Mouse (Mus musculus) heart, embryonic 16.5 days (tissue): Measurements from ENCODE around the gene Phkg1. TPM values are rescaled to one million over a fixed set of nuclear protein-coding genes. Genes with fewer than 3 reads are reported as not detected.
"Not testable (repeated sequence)": the region's sequence is repeated elsewhere in the genome, so short reads cannot be mapped to it uniquely, and the experiment has no call there.

ENCODE experiments used
- ATAC-seq: fragments of 200-750 bp; cut with Nextera tagmentation; replicated peaks from 2 replicates; pipeline ENCODE4 v1.8.0; 2017; ENCODE audit warnings: moderate number of reproducible peaks; ENCODE audit not compliant: insufficient read depth, low FRiP score; ENCODE audit errors: extremely low read depth
- H3K27ac ChIP-seq: fragments of 300-500 bp; sonication (generic); 2 replicates; pipeline ENCODE4 v1.5.1; 2014; ENCODE audit warnings: mild to moderate bottlenecking, low read length, control low read depth, moderate library complexity
- H3K27me3 ChIP-seq: fragments of 300-500 bp; sonication (generic); 2 replicates; pipeline ENCODE4 v1.6.1; 2014; ENCODE audit warnings: low read length, mixed read lengths; ENCODE audit not compliant: control insufficient read depth, insufficient read depth
- H3K36me3 ChIP-seq: fragments of 300-500 bp; sonication (generic); 2 replicates; pipeline ENCODE4 v1.6.1; 2014; ENCODE audit not compliant: control insufficient read depth, insufficient read depth
- H3K4me1 ChIP-seq: fragments of 300-500 bp; sonication (generic); 2 replicates; pipeline ENCODE4 v1.6.1; 2014; ENCODE audit warnings: low read length, mixed read lengths; ENCODE audit not compliant: control insufficient read depth, insufficient read depth
- H3K4me2 ChIP-seq: fragments of 300-500 bp; sonication (generic); 2 replicates; pipeline ENCODE4 v1.6.1; 2014; ENCODE audit warnings: low read depth, mild to moderate bottlenecking, control low read depth, low read length
- H3K4me3 ChIP-seq: fragments of 300-500 bp; sonication (generic); 2 replicates; pipeline ENCODE4 v1.5.1; 2014; ENCODE audit warnings: mild to moderate bottlenecking, control low read depth, low read length
- H3K9ac ChIP-seq: fragments of 300-500 bp; sonication (generic); 2 replicates; pipeline ENCODE4 v1.6.1; 2014; ENCODE audit warnings: low read length, control low read depth
- H3K9me3 ChIP-seq: fragments of 300-500 bp; sonication (generic); replicated peaks from 2 replicates; pipeline ENCODE4 v1.6.1; 2016; ENCODE audit warnings: low read length; ENCODE audit not compliant: control insufficient read depth
- WGBS: fragments of 180-500 bp; shearing (Covaris S2); extraction: QIAGEN DNeasy Blood & Tissue Kit; methylation state at CpG from one replicate; pipeline ENCODE4 v1.1.7; 2014; 5-methylcytosine and 5-hydroxymethylcytosine counted together
- polyA plus RNA-seq: library from polyadenylated mRNA; unstranded; fragments of >200 nt; fragmentation: Nextera tagmentation; extraction: Ambion mirVana; gene quantifications from 2 replicates; pipeline ENCODE4 v1.2.1, GENCODE M21; 2015

The Phkg1 gene
- polyA plus RNA-seq, 1 experiment from 2014 or later = 2.2 TPM

DNA sequence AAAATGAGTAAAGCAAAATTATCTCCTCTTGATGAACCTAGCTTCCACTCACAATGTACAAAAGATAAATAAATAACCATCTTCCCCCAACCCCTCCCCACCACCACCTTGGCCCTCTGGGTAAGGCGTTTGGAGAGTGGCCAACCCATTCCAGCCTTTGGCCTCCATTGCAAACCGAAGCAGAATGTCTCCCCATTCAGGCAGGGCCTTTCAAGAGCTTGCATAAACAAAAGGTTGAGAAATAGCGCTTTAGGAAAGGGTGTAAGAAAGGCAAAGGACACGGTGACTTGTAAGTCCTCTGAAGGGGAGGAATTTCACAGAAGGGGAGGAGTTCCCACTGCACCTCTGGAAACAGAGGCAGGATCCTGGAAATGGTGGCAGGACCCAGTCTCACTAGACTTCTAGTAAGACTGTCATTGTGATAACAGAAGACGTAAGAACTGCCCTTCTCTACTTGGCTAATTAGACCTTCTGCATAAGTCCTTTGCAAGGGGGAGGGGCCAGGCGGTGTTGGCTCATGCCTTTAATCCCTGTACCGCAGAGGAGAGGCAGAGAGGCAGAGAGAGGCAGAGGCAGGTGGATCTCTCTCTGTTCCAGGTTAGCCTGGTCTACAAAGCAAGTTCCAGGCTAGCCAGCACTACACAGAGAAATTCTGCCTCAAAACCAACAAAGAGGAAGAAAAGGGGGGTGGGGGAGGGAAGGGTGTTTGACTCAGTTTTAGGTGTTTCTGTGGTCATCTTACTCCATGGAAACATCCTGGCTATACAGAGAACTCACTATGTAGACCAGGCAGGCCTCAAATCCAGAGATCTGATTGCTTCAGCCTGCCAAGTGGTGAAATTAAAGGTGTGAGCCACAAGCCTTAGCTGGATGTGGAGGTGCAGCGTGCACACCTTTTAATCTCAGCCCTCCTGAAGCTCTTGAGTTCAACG, 31.8 kb upstream of the Phkg1 start:
- Histone ChIP-seq H3K4me3 (no peak overlapping the region), H3K9ac (no peak overlapping the region), H3K4me1 (no peaks in the 10 kb centered on the region), H3K9me3 (no peaks in the 10 kb centered on the region), H3K36me3 (no peaks in the 10 kb centered on the region), H3K27ac (no peak overlapping the region), H3K27me3 (no peaks in the 10 kb centered on the region), H3K4me2 (no peak overlapping the region)
- no peak for ATAC-seq
- WGBS = 48% methylated on average over 9 of the region's 9 CpGs

DNA sequence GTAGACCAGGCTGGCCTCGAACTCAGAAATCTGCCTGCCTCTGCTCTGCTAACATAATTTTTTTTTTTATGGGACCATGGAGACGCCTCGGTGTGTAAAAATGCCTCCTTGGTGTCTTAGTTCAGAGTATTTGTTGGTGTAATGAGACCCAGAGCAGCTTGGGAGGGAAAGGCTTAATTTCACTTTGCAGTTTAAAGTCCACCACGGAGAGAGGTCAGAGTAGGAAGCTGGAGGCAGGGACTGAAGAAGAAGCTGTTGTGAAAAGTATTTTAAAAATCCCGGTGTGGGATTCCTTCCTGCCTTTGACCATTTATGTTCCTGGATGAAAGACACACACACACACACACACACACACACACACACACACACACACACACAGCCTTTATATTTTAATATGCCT, 27.6 kb upstream of the Phkg1 start:
- no peak overlapping the region for H3K27ac ChIP-seq
- H3K9me3 ChIP-seq = no peaks in the 10 kb centered on the region
- H3K4me3 ChIP-seq = no peak overlapping the region
- no peak overlapping the region for H3K9ac ChIP-seq
- H3K4me1 ChIP-seq = no peaks in the 10 kb centered on the region
- no peak overlapping the region for H3K4me2 ChIP-seq
- no peaks in the 10 kb centered on the region for H3K27me3 ChIP-seq
- ATAC-seq = no peak
- no peaks in the 10 kb centered on the region for H3K36me3 ChIP-seq
- WGBS = 74% methylated on average over 5 of the region's 5 CpGs

DNA sequence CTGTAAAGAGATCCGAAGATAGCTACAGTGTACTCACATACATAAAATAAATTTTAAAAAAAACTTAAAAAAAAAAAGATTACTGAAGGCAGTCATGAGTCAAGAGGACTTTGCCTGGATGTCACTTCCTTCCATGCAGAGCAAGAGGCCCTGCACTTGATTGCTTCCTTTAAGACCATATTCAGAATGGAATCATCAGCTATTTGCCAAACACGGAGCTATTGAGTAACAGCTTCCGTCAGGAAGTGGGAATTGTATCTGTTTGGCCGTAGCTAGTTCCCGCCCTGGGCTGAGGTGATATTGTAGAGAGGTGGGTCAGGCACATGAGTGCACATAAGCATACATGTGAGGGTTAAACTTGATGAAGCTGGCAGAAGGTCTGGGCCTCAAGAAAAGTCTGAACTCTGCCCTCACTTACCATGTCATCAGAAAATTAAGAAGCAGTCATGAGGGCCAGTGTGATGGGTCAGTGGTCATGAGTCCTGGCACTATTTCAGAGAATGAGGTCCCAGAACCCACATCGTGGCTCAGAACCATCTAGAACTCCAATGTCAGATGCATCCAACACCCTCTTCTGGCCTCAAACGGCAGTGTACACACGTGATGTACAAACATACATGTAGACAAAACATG, 26.6 kb upstream of the Phkg1 start:
- Histone ChIP-seq H3K4me1 (no peaks in the 10 kb centered on the region), H3K4me2 (no peak overlapping the region), H3K4me3 (no peak overlapping the region), H3K9me3 (no peaks in the 10 kb centered on the region), H3K27me3 (no peaks in the 10 kb centered on the region), H3K27ac (no peak overlapping the region), H3K36me3 (no peaks in the 10 kb centered on the region), H3K9ac (no peak overlapping the region)
- no peak for ATAC-seq
- 85% methylated on average over 8 of the region's 8 CpGs for WGBS

DNA sequence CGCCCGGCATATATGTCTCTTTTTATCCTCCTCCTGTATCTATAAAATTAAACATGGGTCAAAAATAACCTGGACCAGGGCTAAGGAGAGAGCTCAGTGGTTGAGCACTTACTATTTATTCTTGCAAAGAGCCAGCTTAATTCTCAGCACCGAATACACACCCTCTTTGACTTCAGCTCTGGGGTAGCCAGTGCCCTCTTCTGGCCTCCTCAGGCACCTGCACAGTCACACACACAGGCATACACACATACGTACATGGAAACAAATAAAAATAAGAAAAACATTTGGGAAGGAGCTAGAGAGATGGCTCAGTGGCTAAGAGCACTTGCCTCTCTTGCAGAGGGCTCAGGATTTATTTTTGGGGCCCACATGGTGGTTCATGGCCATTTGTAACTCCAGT, 23.6 kb upstream of the Phkg1 start:
- no peak overlapping the region for H3K27ac ChIP-seq
- H3K27me3 ChIP-seq = no peaks in the 10 kb centered on the region
- H3K4me1 ChIP-seq = no peaks in the 10 kb centered on the region
- H3K36me3 ChIP-seq = no peaks in the 10 kb centered on the region
- WGBS = 93% methylated on average over 4 of the region's 4 CpGs
- no peak overlapping the region for H3K4me2 ChIP-seq
- no peak overlapping the region for H3K4me3 ChIP-seq
- H3K9me3 ChIP-seq = no peaks in the 10 kb centered on the region
- no peak for ATAC-seq
- no peak overlapping the region for H3K9ac ChIP-seq

DNA sequence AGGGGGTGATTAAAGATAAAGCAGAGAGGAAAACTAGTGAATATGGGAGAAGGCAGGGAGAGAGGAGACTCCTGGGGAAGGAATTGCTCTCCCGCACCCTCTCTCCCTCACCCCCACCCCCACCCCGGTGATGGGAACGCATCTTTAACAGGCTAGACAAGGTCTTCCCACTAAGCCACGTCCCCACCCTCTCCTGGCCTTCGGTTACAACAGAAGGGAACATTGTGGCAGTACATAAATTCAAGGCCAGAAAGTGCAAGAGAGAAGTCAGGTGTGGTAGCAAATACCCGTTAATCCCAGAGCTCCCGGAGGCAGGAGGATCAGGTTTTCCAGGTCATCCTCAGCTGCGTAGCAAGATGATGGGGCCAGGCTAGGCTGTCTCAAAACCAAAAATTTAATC, 21.0 kb upstream of the Phkg1 start:
- Histone ChIP-seq H3K4me2 (no peak overlapping the region), H3K9me3 (no peaks in the 10 kb centered on the region), H3K36me3 (no peaks in the 10 kb centered on the region), H3K27me3 (no peaks in the 10 kb centered on the region), H3K4me1 (no peaks in the 10 kb centered on the region), H3K4me3 (no peak overlapping the region), H3K27ac (no peak overlapping the region), H3K9ac (no peak overlapping the region)
- ATAC-seq = no peak
- 57% methylated on average over 8 of the region's 8 CpGs for WGBS

DNA sequence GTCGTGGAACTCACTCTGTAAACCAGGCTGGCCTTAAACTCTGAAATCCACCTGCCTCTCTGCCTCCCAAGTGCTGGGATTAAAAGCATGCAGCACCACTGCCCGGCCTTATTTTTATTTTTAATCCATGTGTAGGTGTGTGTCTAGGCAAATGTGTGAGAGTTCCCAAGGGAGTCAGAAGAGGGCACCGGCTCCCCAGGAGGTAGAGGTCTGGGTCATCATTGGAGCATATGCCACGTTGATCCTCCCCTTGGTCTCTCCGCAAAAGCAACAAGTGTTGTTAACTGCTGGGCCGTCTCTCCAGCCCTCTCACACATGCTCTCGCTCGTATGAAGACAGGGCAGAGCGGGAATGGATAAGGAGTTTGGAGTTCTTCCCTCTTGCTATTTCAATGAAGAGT, 20.4 kb upstream of the Phkg1 start:
- Histone ChIP-seq H3K9ac (no peak overlapping the region), H3K4me1 (no peaks in the 10 kb centered on the region), H3K4me2 (no peak overlapping the region), H3K27me3 (no peaks in the 10 kb centered on the region), H3K9me3 (no peaks in the 10 kb centered on the region), H3K27ac (no peak overlapping the region), H3K36me3 (no peaks in the 10 kb centered on the region), H3K4me3 (no peak overlapping the region)
- ATAC-seq = no peak
- 72% methylated on average over 9 of the region's 9 CpGs for WGBS

DNA sequence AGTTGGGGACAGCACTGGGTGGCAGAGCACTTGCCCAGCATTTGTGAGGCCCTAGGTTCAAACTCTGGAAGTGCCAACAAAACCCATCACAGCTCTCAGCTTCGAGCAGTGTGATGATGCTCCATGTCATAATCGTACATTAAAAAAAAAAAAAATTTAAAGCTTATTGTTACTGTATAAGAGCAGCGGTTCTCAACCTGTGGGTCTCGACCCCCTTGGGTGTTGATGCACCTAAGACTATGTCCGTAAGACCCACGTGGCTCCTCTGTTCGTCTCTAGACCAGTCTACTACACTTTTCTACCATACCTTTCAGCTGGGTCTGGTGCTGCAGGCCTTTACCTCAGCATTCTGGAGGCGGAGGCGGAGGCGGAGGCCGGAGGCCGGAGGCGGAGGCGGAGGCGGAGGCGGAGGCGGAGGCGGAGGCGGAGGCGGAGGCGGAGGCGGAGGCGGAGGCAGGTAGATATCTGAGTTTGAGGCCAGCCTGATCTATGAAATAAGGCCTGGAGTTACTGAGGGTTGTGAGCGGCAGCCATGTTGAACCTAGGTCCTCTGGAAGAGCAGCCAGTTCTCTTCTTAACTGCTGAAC, 19.8 kb upstream of the Phkg1 start:
- 85% methylated on average over 24 of the region's 24 CpGs for WGBS
- Histone ChIP-seq H3K9ac (no peak overlapping the region), H3K4me3 (no peak overlapping the region), H3K36me3 (no peaks in the 10 kb centered on the region), H3K27ac (no peak overlapping the region), H3K9me3 (no peaks in the 10 kb centered on the region), H3K4me2 (no peak overlapping the region), H3K27me3 (no peaks in the 10 kb centered on the region), H3K4me1 (no peaks in the 10 kb centered on the region)
- ATAC-seq = no peak

DNA sequence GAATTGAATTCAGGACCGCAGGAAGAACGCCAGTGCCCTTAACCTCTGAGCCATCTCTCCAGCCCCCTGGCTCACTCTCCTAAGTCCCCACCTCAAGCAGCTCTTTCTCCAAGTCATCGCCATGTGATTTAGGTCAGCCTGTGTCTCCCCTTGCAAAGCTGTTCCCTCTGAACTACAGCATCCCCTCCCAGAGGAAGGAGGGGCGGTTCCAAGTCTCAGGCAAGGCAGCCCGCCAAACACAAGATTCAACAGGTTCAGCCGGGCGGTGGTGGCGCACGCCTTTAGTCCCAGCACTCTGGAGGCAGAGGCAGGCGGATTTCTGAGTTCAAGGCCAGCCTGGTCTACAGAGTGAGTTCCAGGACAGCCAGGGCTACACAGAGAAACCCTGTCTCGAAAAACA, 17.1 kb upstream of the Phkg1 start:
- H3K9ac ChIP-seq, H3K9me3 ChIP-seq, H3K4me1 ChIP-seq, H3K4me2 ChIP-seq, H3K27me3 ChIP-seq, ATAC-seq, H3K27ac ChIP-seq, H3K36me3 ChIP-seq, H3K4me3 ChIP-seq: not testable (repeated sequence)
- WGBS = 75% methylated on average over 11 of the region's 11 CpGs

DNA sequence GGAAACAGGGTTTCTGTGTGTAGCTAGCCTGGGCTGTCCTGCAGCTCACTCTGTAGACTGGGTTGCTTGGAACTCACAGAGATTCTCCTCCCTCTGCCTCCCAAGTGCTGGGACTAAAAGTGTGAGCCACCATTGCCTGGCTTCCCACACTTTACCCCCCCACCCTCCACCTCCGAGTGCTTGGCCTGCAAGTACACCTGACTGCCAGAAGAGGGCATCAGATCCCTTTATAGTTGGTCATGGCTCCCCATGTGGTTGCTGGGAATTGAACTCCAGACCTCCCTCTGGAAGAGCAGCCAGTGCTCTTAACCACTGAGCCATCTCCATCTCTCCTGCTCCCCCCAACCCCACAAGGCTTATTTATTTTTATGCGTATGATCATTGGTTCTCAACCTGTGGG, 15.7 kb upstream of the Phkg1 start:
- H3K9me3 ChIP-seq = no peaks in the 10 kb centered on the region
- H3K27me3 ChIP-seq = no peaks in the 10 kb centered on the region
- no peak overlapping the region for H3K4me3 ChIP-seq
- no peak overlapping the region for H3K4me2 ChIP-seq
- H3K9ac ChIP-seq = no peak overlapping the region
- no peak for ATAC-seq
- 20% methylated on average over 2 of the region's 2 CpGs for WGBS
- H3K4me1 ChIP-seq = no peaks in the 10 kb centered on the region; the same call in 1 of the 2 replicates
- no peak overlapping the region for H3K27ac ChIP-seq
- no peaks in the 10 kb centered on the region for H3K36me3 ChIP-seq
